Comparison of ENCODE assay signal across 44 mouse cellular contexts in the genomic region with DNA sequence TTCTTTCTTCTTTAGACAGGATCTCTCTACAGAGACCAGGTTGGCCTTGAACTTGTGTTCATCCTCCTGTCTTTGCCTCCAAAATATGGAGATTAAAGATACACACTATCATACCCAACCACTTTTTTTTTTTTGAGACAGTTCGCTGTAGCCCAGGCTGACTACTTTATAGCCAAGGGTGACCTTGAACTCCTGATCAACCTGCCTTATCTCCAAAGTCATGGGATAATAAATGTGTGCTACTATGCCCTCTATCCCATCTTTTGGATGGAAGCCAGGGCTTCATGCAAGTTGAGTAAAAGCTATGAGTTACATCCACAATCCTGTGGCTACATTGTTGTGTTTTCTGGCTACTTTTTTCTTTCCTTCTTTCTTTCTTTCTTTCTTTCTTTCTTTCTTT. TPM values are rescaled to one million over a fixed set of nuclear protein-coding genes. Genes with fewer than 3 reads are reported as not detected.
"Had no signal": no experiment of that assay in that cellular context is flagged by ENCODE, and none has a peak within 500 bp of the region (broad histone marks: within the 10 kb centered on the region; RNA-seq: fewer than 3 reads in every experiment).

No protein-coding gene starts in this region.

- DNase-seq: heart, postnatal 10 days; heart, postnatal 14 days; heart, postnatal 36 days; heart, postnatal 4 days; kidney, adult 11 months; kidney, adult 18-20 months; kidney, adult 2 months; kidney, adult 8-10 months; kidney, adult 9 months; kidney, postnatal 10 days; kidney, postnatal 14 days; kidney, postnatal 25 days; kidney, postnatal 36 days; kidney, postnatal 4 days; layer of hippocampus, adult 9-11 months; layer of hippocampus, postnatal 36 days had no signal

RNA-seq across cellular contexts. Expression of gene Ldlrad2, which starts 48.9 kb away (rescaled TPM):
- total RNA-seq: heart, postnatal 10 days; heart, postnatal 14 days; heart, postnatal 25 days; heart, postnatal 36 days; heart, postnatal 4 days; hematopoietic stem cell, adult 5-6 weeks; hindbrain, postnatal 0 days; layer of hippocampus, adult 18-20 months; layer of hippocampus, adult 2 months; layer of hippocampus, adult 8-10 months; layer of hippocampus, postnatal 10 days; layer of hippocampus, postnatal 14 days; layer of hippocampus, postnatal 25 days; layer of hippocampus, postnatal 36 days had no signal
- polyA plus RNA-seq: heart, embryonic 10.5 days; heart, embryonic 11.5 days; heart, embryonic 12.5 days; heart, embryonic 13.5 days; heart, embryonic 14.5 days; heart, embryonic 16.5 days; heart, postnatal 0 days; hindbrain, embryonic 12.5 days; hindbrain, embryonic 14.5 days; inflammation-experienced regulatory T-cells, adult 6 months; intestine, embryonic 14.5 days; intestine, embryonic 15.5 days; intestine, embryonic 16.5 days; intestine, postnatal 0 days; kidney, adult 2 months; kidney, embryonic 14.5 days; kidney, embryonic 15.5 days; kidney, embryonic 16.5 days; kidney, postnatal 0 days; large intestine, adult 2 months had no signal

RNA-seq across cellular contexts. Expression of gene Hspg2, which starts 56.9 kb away (rescaled TPM):
- total RNA-seq: hematopoietic stem cell, adult 5-6 weeks had no signal
- polyA plus RNA-seq: inflammation-experienced regulatory T-cells, adult 6 months had no signal
